Mouse (Mus musculus): ENCODE measurements at regions not wholly inside any gene's neighbourhood (a gene's known extent, or its start where the extent isn't known, plus 50 kb on each side); places are given as distances from the start of the nearest gene placed in this dataset.
A peak's percentile ranks its signal among the peaks of the same experiment; 100 is the strongest.

- no peaks in the 10 kb centered on the region for H3K27me3 ChIP-seq (ENCODE audit: low read depth, poor library complexity, severe bottlenecking)
- WGBS = 91% methylated on average over 1 of the region's 1 CpGs
- peaks cover 48% of the 10 kb centered on the region for H3K4me1 ChIP-seq
- DNase-seq (ENCODE audit: low spot score) = no peak
- H3K4me3 ChIP-seq = no peak overlapping the region
- H3K27ac ChIP-seq = peak overlapping the region; percentile 25; the same call in 1 of the 2 replicates
- no peaks in the 10 kb centered on the region for H3K36me3 ChIP-seq
- H3K9me3 ChIP-seq (replicated peaks) = no peaks in the 10 kb centered on the region
These were observed 162.6 kb downstream of the Phlda1 start for GRCm38 (mm10) chr10:111668639-111669038.

GRCm38 (mm10) chr10:111669658-111670057, 163.6 kb downstream of the Phlda1 start:
- Histone ChIP-seq H3K4me1 (peaks cover 56% of the 10 kb centered on the region), H3K27me3 (ENCODE audit: low read depth, poor library complexity, severe bottlenecking) (no peaks in the 10 kb centered on the region), H3K9me3 (replicated peaks) (no peaks in the 10 kb centered on the region), H3K36me3 (no peaks in the 10 kb centered on the region), H3K4me3 (no peak overlapping the region), H3K27ac (0 out of 2 replicates have a peak overlapping the region, but pooled peaks have one; percentile 25)
- WGBS = 38% methylated on average over 6 of the region's 6 CpGs
- no peak for DNase-seq (ENCODE audit: low spot score)

GRCm38 (mm10) chr10:111670666-111671065, 164.6 kb downstream of the Phlda1 start:
- peak overlapping the region; percentile 61; the same call in 1 of the 2 replicates for H3K27ac ChIP-seq
- H3K36me3 ChIP-seq = no peaks in the 10 kb centered on the region
- H3K4me1 ChIP-seq = peaks cover 56% of the 10 kb centered on the region
- H3K4me3 ChIP-seq = no peak overlapping the region
- 91% methylated on average over 14 of the region's 14 CpGs for WGBS
- no peak for DNase-seq (ENCODE audit: low spot score)
- H3K27me3 ChIP-seq (ENCODE audit: low read depth, poor library complexity, severe bottlenecking) = no peaks in the 10 kb centered on the region
- no peaks in the 10 kb centered on the region for H3K9me3 ChIP-seq (replicated peaks)

- peak; percentile 62 for DNase-seq (ENCODE audit: low spot score)
- Histone ChIP-seq H3K4me3 (no peak overlapping the region), H3K36me3 (no peaks in the 10 kb centered on the region), H3K27ac (no peak overlapping the region), H3K9me3 (replicated peaks) (no peaks in the 10 kb centered on the region), H3K4me1 (peaks cover 51% of the 10 kb centered on the region), H3K27me3 (ENCODE audit: low read depth, poor library complexity, severe bottlenecking) (no peaks in the 10 kb centered on the region)
- WGBS = 27% methylated on average over 12 of the region's 12 CpGs
These were observed 166.6 kb downstream of the Phlda1 start for GRCm38 (mm10) chr10:111672454-111673316.

- Histone ChIP-seq H3K36me3 (no peaks in the 10 kb centered on the region), H3K27ac (no peak overlapping the region), H3K27me3 (ENCODE audit: low read depth, poor library complexity, severe bottlenecking) (no peaks in the 10 kb centered on the region), H3K4me3 (no peak overlapping the region), H3K9me3 (replicated peaks) (no peaks in the 10 kb centered on the region), H3K4me1 (peaks cover 51% of the 10 kb centered on the region)
- no peak for DNase-seq (ENCODE audit: low spot score)
These were observed 167.2 kb downstream of the Phlda1 start for GRCm38 (mm10) chr10:111673317-111673610.

- Histone ChIP-seq H3K9me3 (replicated peaks) (no peaks in the 10 kb centered on the region), H3K4me1 (peaks cover 28% of the 10 kb centered on the region), H3K27ac (no peak overlapping the region), H3K4me3 (no peak overlapping the region), H3K27me3 (ENCODE audit: low read depth, poor library complexity, severe bottlenecking) (no peaks in the 10 kb centered on the region), H3K36me3 (no peaks in the 10 kb centered on the region)
- WGBS = 70% methylated on average over 4 of the region's 4 CpGs
- no peak for DNase-seq (ENCODE audit: low spot score)
These were observed 170.2 kb downstream of the Phlda1 start for GRCm38 (mm10) chr10:111676255-111676654.

- Histone ChIP-seq H3K9me3 (replicated peaks) (no peaks in the 10 kb centered on the region), H3K36me3 (no peaks in the 10 kb centered on the region), H3K4me3 (no peak overlapping the region), H3K27me3 (ENCODE audit: low read depth, poor library complexity, severe bottlenecking) (no peaks in the 10 kb centered on the region), H3K27ac (no peak overlapping the region), H3K4me1 (no peaks in the 10 kb centered on the region; the same call in 1 of the 2 replicates)
- WGBS = 89% methylated on average over 4 of the region's 4 CpGs
- no peak for DNase-seq (ENCODE audit: low spot score)
These were observed 174.8 kb downstream of the Phlda1 start for GRCm38 (mm10) chr10:111680919-111681318.

GRCm38 (mm10) chr10:111684409-111685346, 178.6 kb downstream of the Phlda1 start:
- WGBS = 80% methylated on average over 10 of the region's 10 CpGs
- Histone ChIP-seq H3K27me3 (ENCODE audit: low read depth, poor library complexity, severe bottlenecking) (no peaks in the 10 kb centered on the region), H3K27ac (no peak overlapping the region), H3K9me3 (replicated peaks) (no peaks in the 10 kb centered on the region), H3K4me1 (peaks cover 6% of the 10 kb centered on the region; the same call in 1 of the 2 replicates), H3K36me3 (no peaks in the 10 kb centered on the region), H3K4me3 (no peak overlapping the region)
- no peak for DNase-seq (ENCODE audit: low spot score)

- Histone ChIP-seq H3K27me3 (ENCODE audit: low read depth, poor library complexity, severe bottlenecking) (no peaks in the 10 kb centered on the region), H3K36me3 (no peaks in the 10 kb centered on the region), H3K27ac (no peak overlapping the region), H3K4me1 (peaks cover 6% of the 10 kb centered on the region; the same call in 1 of the 2 replicates), H3K9me3 (replicated peaks) (no peaks in the 10 kb centered on the region), H3K4me3 (no peak overlapping the region)
- no peak for DNase-seq (ENCODE audit: low spot score)
- 36% methylated on average over 5 of the region's 5 CpGs for WGBS
These were observed 180.5 kb downstream of the Phlda1 start for GRCm38 (mm10) chr10:111686585-111686984.

GRCm38 (mm10) chr10:111689587-111689986, 183.5 kb downstream of the Phlda1 start:
- Histone ChIP-seq H3K9me3 (replicated peaks) (no peaks in the 10 kb centered on the region), H3K27ac (no peak overlapping the region), H3K4me1 (peaks cover 6% of the 10 kb centered on the region; the same call in 1 of the 2 replicates), H3K36me3 (no peaks in the 10 kb centered on the region), H3K27me3 (ENCODE audit: low read depth, poor library complexity, severe bottlenecking) (no peaks in the 10 kb centered on the region), H3K4me3 (no peak overlapping the region)
- 76% methylated on average over 10 of the region's 10 CpGs for WGBS
- no peak for DNase-seq (ENCODE audit: low spot score)

GRCm38 (mm10) chr10:111693762-111694161, 187.7 kb downstream of the Phlda1 start:
- Histone ChIP-seq H3K4me1 (no peaks in the 10 kb centered on the region), H3K27ac (no peak overlapping the region), H3K27me3 (ENCODE audit: low read depth, poor library complexity, severe bottlenecking) (no peaks in the 10 kb centered on the region), H3K4me3 (no peak overlapping the region), H3K36me3 (no peaks in the 10 kb centered on the region), H3K9me3 (replicated peaks) (no peaks in the 10 kb centered on the region)
- DNase-seq (ENCODE audit: low spot score) = no peak

- no peaks in the 10 kb centered on the region for H3K9me3 ChIP-seq (replicated peaks)
- H3K27me3 ChIP-seq (ENCODE audit: low read depth, poor library complexity, severe bottlenecking) = no peaks in the 10 kb centered on the region
- WGBS = 84% methylated on average over 6 of the region's 6 CpGs
- no peaks in the 10 kb centered on the region for H3K36me3 ChIP-seq
- no peak overlapping the region for H3K4me3 ChIP-seq
- H3K27ac ChIP-seq = no peak overlapping the region
- peaks cover 5% of the 10 kb centered on the region for H3K4me1 ChIP-seq
- no peak for DNase-seq (ENCODE audit: low spot score)
These were observed 188.4 kb downstream of the Phlda1 start for GRCm38 (mm10) chr10:111694227-111695200.

Measured in limb, embryonic 10.5 days (tissue).